In genomic region chr15:97745331-97745730, GRCm38 (mm10) we compare ENCODE assay signal across 7 mouse cellular contexts. TPM values are rescaled to one million over a fixed set of nuclear protein-coding genes. Genes with fewer than 3 reads are reported as not detected.
A peak's percentile ranks its signal among the peaks of the same experiment; 100 is the strongest.
DNase-seq lines count a peak whose midpoint lies in the region; ATAC-seq lines count a peak whose summit lies in the region.

No protein-coding gene starts in this region.

- WGBS in embryonic facial prominence, embryonic 15.5 days = 69% methylated on average over 10 of the region's 10 CpGs
- WGBS in heart, embryonic 16.5 days = 34% methylated on average over 10 of the region's 10 CpGs
- WGBS in liver, embryonic 13.5 days (ENCODE audit: insufficient replicate concordance) = 60% methylated on average over 10 of the region's 10 CpGs

- no peak overlapping the region for H3K9ac ChIP-seq in embryonic facial prominence, embryonic 15.5 days
- H3K9ac ChIP-seq in heart, embryonic 16.5 days (ENCODE audit: low read length) = peak overlapping the region; percentile 55
- H3K9ac ChIP-seq in liver, embryonic 13.5 days = peak overlapping the region; percentile 39; the same call in 1 of the 2 replicates

- no peaks in the 10 kb centered on the region for H3K36me3 ChIP-seq in embryonic facial prominence, embryonic 15.5 days
- H3K36me3 ChIP-seq in heart, embryonic 16.5 days (ENCODE audit: control insufficient read depth, insufficient read depth) = no peaks in the 10 kb centered on the region
- no peaks in the 10 kb centered on the region for H3K36me3 ChIP-seq in liver, embryonic 13.5 days

- peaks cover 26% of the 10 kb centered on the region for H3K4me1 ChIP-seq in embryonic facial prominence, embryonic 15.5 days
- H3K4me1 ChIP-seq in heart, embryonic 16.5 days (ENCODE audit: control insufficient read depth, insufficient read depth, low read length) = peaks cover 43% of the 10 kb centered on the region
- peaks cover 61% of the 10 kb centered on the region for H3K4me1 ChIP-seq in liver, embryonic 13.5 days (replicated peaks)

- no peak overlapping the region for H3K4me2 ChIP-seq in embryonic facial prominence, embryonic 15.5 days (replicated peaks)
- H3K4me2 ChIP-seq in heart, embryonic 16.5 days (ENCODE audit: low read depth, low read length) = no peak overlapping the region
- H3K4me2 ChIP-seq in liver, embryonic 13.5 days = no peak overlapping the region

- peak; percentile 40 for DNase-seq in right cerebral cortex, adult 18-20 months
- no peak for DNase-seq in right cerebral cortex, postnatal 4 days
- no peak for DNase-seq in liver, embryonic 13.5 days
- DNase-seq in T-cell, adult 2 months (ENCODE audit: low spot score) = no peak
- no peak for DNase-seq in thymus, postnatal 4 days

- ATAC-seq in embryonic facial prominence, embryonic 15.5 days (ENCODE audit: insufficient number of reproducible peaks, low FRiP score, low TSS enrichment, low read depth) = no peak
- 0 out of 2 replicates have a peak, but pooled peaks have one; percentile 13 for ATAC-seq in heart, embryonic 16.5 days (replicated peaks; ENCODE audit: extremely low read depth, insufficient read depth, low FRiP score)
- peak; percentile 4; the same call in 1 of the 2 replicates for ATAC-seq in liver, embryonic 13.5 days (ENCODE audit: low read depth)

- H3K27ac ChIP-seq in embryonic facial prominence, embryonic 15.5 days (replicated peaks) = peak overlapping the region; percentile 30; the same call in 1 of the 2 replicates
- peak overlapping the region; percentile 64 for H3K27ac ChIP-seq in heart, embryonic 16.5 days (ENCODE audit: low read length)
- peak overlapping the region; percentile 58 for H3K27ac ChIP-seq in liver, embryonic 13.5 days

- no peaks in the 10 kb centered on the region for H3K27me3 ChIP-seq in embryonic facial prominence, embryonic 15.5 days
- H3K27me3 ChIP-seq in heart, embryonic 16.5 days (ENCODE audit: control insufficient read depth, insufficient read depth, low read length) = no peaks in the 10 kb centered on the region
- H3K27me3 ChIP-seq in liver, embryonic 13.5 days = no peaks in the 10 kb centered on the region

- no peaks in the 10 kb centered on the region for H3K9me3 ChIP-seq in embryonic facial prominence, embryonic 15.5 days (replicated peaks)
- no peaks in the 10 kb centered on the region for H3K9me3 ChIP-seq in heart, embryonic 16.5 days (replicated peaks; ENCODE audit: control insufficient read depth, low read length)
- H3K9me3 ChIP-seq in liver, embryonic 13.5 days (replicated peaks) = no peaks in the 10 kb centered on the region

- no peak overlapping the region for H3K4me3 ChIP-seq in embryonic facial prominence, embryonic 15.5 days (replicated peaks)
- H3K4me3 ChIP-seq in heart, embryonic 16.5 days (ENCODE audit: low read length) = no peak overlapping the region
- H3K4me3 ChIP-seq in liver, embryonic 13.5 days (replicated peaks) = no peak overlapping the region

RNA-seq across cellular contexts. Expression of gene Endou, which starts 14.2 kb away (rescaled TPM):
- 35.2 and 35.9 TPM in 2 replicates for polyA plus RNA-seq in embryonic facial prominence, embryonic 15.5 days (2015; fragmentation: Nextera tagmentation; extraction: Ambion mirVana)
- 2.8 and 9.6 TPM in 2 replicates for polyA plus RNA-seq in heart, embryonic 16.5 days (2015; fragmentation: Nextera tagmentation; extraction: Ambion mirVana)
- 0.07 TPM in 1 of 2 replicates, not detected in the other for polyA plus RNA-seq in liver, embryonic 13.5 days (2015; fragmentation: Nextera tagmentation; extraction: Ambion mirVana)

RNA-seq across cellular contexts. Expression of gene Rapgef3, which starts 22.4 kb away (rescaled TPM):
- polyA plus RNA-seq in embryonic facial prominence, embryonic 15.5 days (2015; fragmentation: Nextera tagmentation; extraction: Ambion mirVana) = 11.8 and 12.9 TPM in 2 replicates
- polyA plus RNA-seq in heart, embryonic 16.5 days (2015; fragmentation: Nextera tagmentation; extraction: Ambion mirVana) = 26.3 and 28.7 TPM in 2 replicates
- polyA plus RNA-seq in liver, embryonic 13.5 days (2015; fragmentation: Nextera tagmentation; extraction: Ambion mirVana) = 1.2 and 1.8 TPM in 2 replicates

RNA-seq across cellular contexts. Expression of gene Slc48a1, which starts 33.0 kb away (rescaled TPM):
- 51.2 and 52.7 TPM in 2 replicates for polyA plus RNA-seq in embryonic facial prominence, embryonic 15.5 days (2015; fragmentation: Nextera tagmentation; extraction: Ambion mirVana)
- 71.0 and 76.0 TPM in 2 replicates for polyA plus RNA-seq in heart, embryonic 16.5 days (2015; fragmentation: Nextera tagmentation; extraction: Ambion mirVana)
- 89.5 and 101 TPM in 2 replicates for polyA plus RNA-seq in liver, embryonic 13.5 days (2015; fragmentation: Nextera tagmentation; extraction: Ambion mirVana)

RNA-seq across cellular contexts. Expression of gene Rpap3, which starts 39.7 kb away (rescaled TPM):
- polyA plus RNA-seq in embryonic facial prominence, embryonic 15.5 days (2015; fragmentation: Nextera tagmentation; extraction: Ambion mirVana) = 19.7 and 24.0 TPM in 2 replicates
- 18.1 and 22.9 TPM in 2 replicates for polyA plus RNA-seq in heart, embryonic 16.5 days (2015; fragmentation: Nextera tagmentation; extraction: Ambion mirVana)
- polyA plus RNA-seq in liver, embryonic 13.5 days (2015; fragmentation: Nextera tagmentation; extraction: Ambion mirVana) = 13.1 and 17.4 TPM in 2 replicates
